Mouse (Mus musculus) bone marrow, adult 2 months (tissue): ENCODE measurements at regions not wholly inside any gene's neighbourhood (a gene's known extent, or its start where the extent isn't known, plus 50 kb on each side); places are given as distances from the start of the nearest gene placed in this dataset.

Experiments used
- H3K27ac ChIP-seq: fragments of 200-500 bp; 2 replicates; pipeline ENCODE4 v1.5.1; 2012; ENCODE audit warnings: low read depth, mild to moderate bottlenecking, control low read depth, inconsistent platforms, low read length; ENCODE audit not compliant: control insufficient read depth, poor library complexity, insufficient read depth
- H3K4me1 ChIP-seq: fragments of 200-500 bp; 2 replicates; pipeline ENCODE4 v1.6.1; 2011; ENCODE audit warnings: low read length; ENCODE audit not compliant: control insufficient read depth, insufficient read depth
- H3K4me3 ChIP-seq: fragments of 200-500 bp; replicated peaks from 2 replicates; pipeline ENCODE3; 2011; ENCODE audit warnings: mild to moderate bottlenecking, low read depth, low read length, control low read depth; ENCODE audit not compliant: control insufficient read depth
- CTCF ChIP-seq: fragments of 200-500 bp; IDR thresholded peaks from 2 replicates; pipeline ENCODE4 v1.5.1; 2011; ENCODE audit warnings: low read length, control low read depth; ENCODE audit not compliant: control insufficient read depth, insufficient read depth
- POLR2A ChIP-seq: fragments of 200-500 bp; IDR thresholded peaks from 2 replicates; pipeline ENCODE4 v1.6.1; 2011; ENCODE audit warnings: low read depth, mild to moderate bottlenecking, control low read depth, low read length, borderline replicate concordance; ENCODE audit not compliant: control insufficient read depth
- WGBS: fragments of 180-500 bp; shearing (Covaris S2); methylation state at CpG from one replicate; pipeline ENCODE4 v1.1.7; 2018; 5-methylcytosine and 5-hydroxymethylcytosine counted together

- TF ChIP-seq CTCF (no peak), POLR2A (no peak)
Observed at GRCm38 (mm10) chr4:125266212-125266611, 138.6 kb upstream of the Zc3h12a start.

DNA sequence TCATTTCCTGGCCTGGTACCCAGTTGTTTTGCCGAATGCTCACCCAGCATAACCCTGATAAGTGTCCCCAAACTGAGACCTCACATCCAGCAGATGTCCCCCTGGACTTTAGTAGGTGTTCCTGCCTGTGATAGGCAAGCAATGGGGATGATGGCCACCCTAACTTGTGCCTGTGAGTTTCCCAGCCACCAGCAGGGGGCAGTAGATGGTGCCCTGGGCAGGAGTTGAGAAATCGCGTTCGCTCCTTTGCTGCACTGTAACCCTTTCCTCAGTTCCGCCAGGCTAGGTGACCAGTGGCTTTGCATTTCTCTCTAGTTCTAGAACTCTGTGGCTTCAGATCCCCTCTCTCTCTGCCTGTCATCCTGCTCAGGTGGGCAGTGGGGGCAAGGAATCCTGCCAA lies 137.9 kb upstream of the Zc3h12a start:
- H3K4me1 ChIP-seq = no peaks in the 10 kb centered on the region
- peak; percentile 88 for TF ChIP-seq CTCF
- TF ChIP-seq POLR2A = no peak
- WGBS = 8% methylated on average over 5 of the region's 5 CpGs
- 0 out of 2 replicates have a peak overlapping the region, but pooled peaks have one; percentile 41 for H3K27ac ChIP-seq
- H3K4me3 ChIP-seq = no peak overlapping the region

More at GRCm38 (mm10) chr4:125266212-125266611, 138.6 kb upstream of the Zc3h12a start:
- WGBS = 62% methylated on average over 1 of the region's 1 CpGs
- H3K4me3 ChIP-seq = no peak overlapping the region
- no peaks in the 10 kb centered on the region for H3K4me1 ChIP-seq
- H3K27ac ChIP-seq = 0 out of 2 replicates have a peak overlapping the region, but pooled peaks have one; percentile 41

GRCm38 (mm10) chr4:125265065-125265464 lies 137.4 kb upstream of the Zc3h12a start:
- Histone ChIP-seq H3K4me1 (no peaks in the 10 kb centered on the region), H3K27ac (no peak overlapping the region), H3K4me3 (no peak overlapping the region)
- WGBS = 39% methylated on average over 7 of the region's 7 CpGs
- TF ChIP-seq POLR2A (no peak), CTCF (no peak)

DNA sequence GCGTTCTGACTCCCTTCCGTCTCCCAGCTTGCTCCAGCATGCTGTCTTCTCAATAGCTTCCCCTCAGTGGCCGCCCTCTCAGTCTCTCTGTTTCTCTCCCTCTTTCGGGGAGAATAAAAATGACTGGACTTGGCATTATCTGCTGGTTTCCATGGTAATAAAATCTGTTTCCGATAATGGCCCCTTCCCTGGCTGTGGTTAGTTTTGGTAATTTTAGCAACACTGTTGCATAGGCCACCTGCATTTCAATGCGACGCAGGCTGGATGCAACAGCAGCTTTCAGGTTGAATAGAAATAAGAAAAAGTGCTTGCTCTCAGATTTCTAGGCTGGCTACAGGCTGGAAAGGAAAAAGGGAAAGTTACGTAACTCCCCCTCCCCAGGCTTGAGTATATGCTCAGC lies 133.9 kb upstream of the Zc3h12a start:
- Histone ChIP-seq H3K4me3 (no peak overlapping the region), H3K4me1 (no peaks in the 10 kb centered on the region), H3K27ac (no peak overlapping the region)
- no peak for TF ChIP-seq POLR2A
- TF ChIP-seq CTCF = no peak
- 69% methylated on average over 8 of the region's 8 CpGs for WGBS

GRCm38 (mm10) chr4:125259306-125259705 lies 131.7 kb upstream of the Zc3h12a start:
- no peak overlapping the region for H3K4me3 ChIP-seq
- WGBS = 48% methylated on average over 10 of the region's 10 CpGs
- H3K27ac ChIP-seq = no peak overlapping the region
- TF ChIP-seq CTCF (no peak), POLR2A (no peak)
- H3K4me1 ChIP-seq = no peaks in the 10 kb centered on the region

- H3K4me1 ChIP-seq = no peaks in the 10 kb centered on the region
- no peak for TF ChIP-seq POLR2A
- no peak for TF ChIP-seq CTCF
- H3K27ac ChIP-seq = no peak overlapping the region
- no peak overlapping the region for H3K4me3 ChIP-seq
- 45% methylated on average over 6 of the region's 6 CpGs for WGBS
Observed at GRCm38 (mm10) chr4:125257916-125258315, 130.3 kb upstream of the Zc3h12a start.

DNA sequence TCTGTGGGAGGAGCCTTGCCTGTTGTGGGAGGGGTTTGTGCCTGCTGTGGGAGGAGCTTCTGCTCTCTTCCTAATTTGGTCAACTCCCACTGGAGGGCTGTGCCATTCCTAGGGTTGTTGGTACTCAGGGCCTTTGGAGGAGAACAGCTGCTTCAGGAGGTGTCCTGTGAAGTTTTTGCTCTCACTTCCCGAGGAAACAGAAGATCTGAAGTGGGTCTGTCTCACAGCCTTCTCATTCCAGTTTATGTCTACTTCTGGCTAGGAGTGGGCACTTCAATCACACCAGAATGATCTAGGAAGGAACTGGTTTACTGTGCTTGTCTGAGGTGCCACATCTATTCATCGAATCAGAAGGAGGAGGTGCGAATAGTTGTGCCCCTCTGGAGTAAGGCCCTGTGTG lies 125.5 kb upstream of the Zc3h12a start:
- Histone ChIP-seq H3K4me1 (no peaks in the 10 kb centered on the region), H3K4me3 (no peak overlapping the region), H3K27ac (no peak overlapping the region)
- TF ChIP-seq POLR2A = no peak
- TF ChIP-seq CTCF = no peak
- 67% methylated on average over 3 of the region's 3 CpGs for WGBS

- no peak overlapping the region for H3K27ac ChIP-seq
- no peak for TF ChIP-seq POLR2A
- no peak for TF ChIP-seq CTCF
- H3K4me1 ChIP-seq = no peaks in the 10 kb centered on the region
- H3K4me3 ChIP-seq = no peak overlapping the region
- WGBS = 55% methylated on average over 8 of the region's 8 CpGs
Observed at GRCm38 (mm10) chr4:125252228-125252627, 124.6 kb upstream of the Zc3h12a start.

GRCm38 (mm10) chr4:125249061-125249460 lies 121.4 kb upstream of the Zc3h12a start:
- TF ChIP-seq POLR2A (no peak), CTCF (no peak)
- Histone ChIP-seq H3K4me3 (no peak overlapping the region), H3K27ac (no peak overlapping the region), H3K4me1 (no peaks in the 10 kb centered on the region)
- WGBS = 61% methylated on average over 7 of the region's 7 CpGs
